Mouse (Mus musculus) limb, embryonic 13.5 days (tissue): ENCODE results near the gene Lrrc4b. TPM values are rescaled to one million over a fixed set of nuclear protein-coding genes. Genes with fewer than 3 reads are reported as not detected.

Source experiments
- ATAC-seq: fragments of 200-750 bp; cut with Nextera tagmentation; 2 replicates; pipeline ENCODE4 v1.8.0; 2017; ENCODE audit warnings: low read depth, moderate number of reproducible peaks, moderate TSS enrichment; ENCODE audit not compliant: low FRiP score
- H3K27ac ChIP-seq: fragments of 300-500 bp; sonication (generic); 2 replicates; pipeline ENCODE4 v1.5.1; 2015; ENCODE audit warnings: inconsistent platforms, mild to moderate bottlenecking, moderate library complexity
- H3K27me3 ChIP-seq: fragments of 300-500 bp; sonication (generic); 2 replicates; pipeline ENCODE4 v1.6.1; 2015; ENCODE audit warnings: mild to moderate bottlenecking, inconsistent platforms
- H3K36me3 ChIP-seq: fragments of 300-500 bp; sonication (generic); 2 replicates; pipeline ENCODE4 v1.6.1; 2015; ENCODE audit warnings: inconsistent platforms, mild to moderate bottlenecking, moderate library complexity
- H3K4me1 ChIP-seq: fragments of 300-500 bp; sonication (generic); 2 replicates; pipeline ENCODE4 v1.6.1; 2015; ENCODE audit warnings: inconsistent platforms
- H3K4me2 ChIP-seq: fragments of 300-500 bp; sonication (generic); replicated peaks from 2 replicates; pipeline ENCODE4 v1.6.1; 2015; ENCODE audit warnings: inconsistent platforms, mild to moderate bottlenecking, moderate library complexity
- H3K4me3 ChIP-seq: fragments of 300-500 bp; sonication (generic); 2 replicates; pipeline ENCODE4 v1.5.1; 2015; ENCODE audit warnings: moderate library complexity, mild to moderate bottlenecking, inconsistent platforms
- H3K9ac ChIP-seq: fragments of 300-500 bp; sonication (generic); 2 replicates; pipeline ENCODE4 v1.6.1; 2015; ENCODE audit warnings: mild to moderate bottlenecking, inconsistent platforms
- H3K9me3 ChIP-seq: fragments of 300-500 bp; sonication (generic); 2 replicates; pipeline ENCODE4 v1.6.1; 2016; ENCODE audit warnings: inconsistent platforms
- whole genome bisulfite sequencing: fragments of 180-500 bp; shearing (Covaris S2); methylation state at CpG from one replicate; pipeline ENCODE4 v1.1.7; 2015; 5-methylcytosine and 5-hydroxymethylcytosine counted together
- polyA plus RNA-seq: library from polyadenylated mRNA; unstranded; fragments of >200 nt; fragmentation: Nextera tagmentation; extraction: Ambion mirVana; gene quantifications from 2 replicates; pipeline ENCODE4 v1.2.1, GENCODE M21; 2015

Gene Lrrc4b
- polyA plus RNA-seq: 1.00 and 1.2 TPM in 2 replicates

DNA sequence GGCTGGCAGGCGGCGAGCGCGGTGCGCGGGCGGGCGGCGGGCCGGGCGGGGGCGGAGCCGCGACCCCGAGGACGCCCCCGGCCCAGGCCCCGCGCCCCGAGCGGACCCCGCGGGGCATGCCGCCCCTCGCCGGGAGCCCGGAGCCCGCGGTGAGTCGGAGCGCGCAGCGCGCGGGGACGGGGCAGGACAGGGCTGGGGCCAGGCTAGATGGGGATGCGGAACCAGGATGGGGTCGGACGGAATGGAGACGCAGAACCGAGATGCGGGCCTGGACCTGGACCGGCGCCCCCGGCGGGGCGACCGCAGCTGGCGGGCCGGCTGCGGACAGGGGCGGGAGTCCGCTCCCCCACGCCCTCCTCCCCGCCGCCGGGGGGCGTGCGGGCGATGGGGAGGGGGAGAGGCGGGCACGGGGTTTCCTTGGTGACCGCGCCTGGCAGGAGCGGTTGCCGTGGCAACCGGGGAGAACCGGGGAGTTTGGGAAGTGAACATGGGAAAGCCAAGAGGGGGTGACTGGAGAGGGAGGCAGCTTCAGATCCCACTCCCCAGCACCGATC is at the start of gene Lrrc4b:
TSS of gene Lrrc4b (plus strand) at position 51 of the 554 bp plus-strand sequence.
- H3K27me3 ChIP-seq: peaks cover 78% of the 10 kb centered on the region
- no peak within 1 kb of the TSS; the same call in 1 of the 2 replicates for H3K27ac ChIP-seq
- WGBS: under 1% methylated on average over 30 of the region's 69 CpGs
- ATAC-seq: 0 out of 2 replicates have a peak, but pooled peaks have one; percentile 17
- peak within 1 kb of the TSS; percentile 78 for H3K9ac ChIP-seq
- peaks cover 25% of the 10 kb centered on the region for H3K4me1 ChIP-seq
- no peaks in the 10 kb centered on the region for H3K9me3 ChIP-seq
- H3K4me2 ChIP-seq: peak within 1 kb of the TSS; percentile 81
- H3K4me3 ChIP-seq: peak within 1 kb of the TSS; percentile 64
- H3K36me3 ChIP-seq: no peaks in the 10 kb centered on the region

DNA sequence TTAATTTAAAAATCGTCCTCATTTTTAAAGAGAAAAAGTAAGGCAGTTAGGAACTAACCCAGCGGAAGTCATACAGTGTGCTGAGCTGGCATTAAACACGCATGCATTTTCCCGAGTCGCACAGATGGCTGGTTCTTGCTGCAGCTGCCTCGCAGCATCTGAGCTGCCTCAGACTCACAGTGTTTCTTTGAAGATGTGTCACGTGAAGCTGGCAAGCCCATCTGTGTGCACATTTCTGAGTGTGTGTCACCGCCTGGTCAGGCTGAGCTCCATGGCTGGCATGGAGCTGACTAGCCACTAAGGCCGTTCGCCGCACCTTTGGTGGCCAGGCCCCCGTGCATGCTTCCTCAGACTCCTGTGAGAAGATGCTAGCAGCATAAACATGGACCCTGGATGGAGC is 46.3 kb upstream of the Lrrc4b start:
- H3K4me3 ChIP-seq: no peak overlapping the region
- H3K27ac ChIP-seq: no peak overlapping the region
- H3K4me1 ChIP-seq: no peaks in the 10 kb centered on the region
- H3K4me2 ChIP-seq: no peak overlapping the region
- no peak for ATAC-seq
- no peak overlapping the region for H3K9ac ChIP-seq
- 77% methylated on average over 12 of the region's 12 CpGs for WGBS
- peaks cover 38% of the 10 kb centered on the region for H3K27me3 ChIP-seq
- H3K9me3 ChIP-seq: no peaks in the 10 kb centered on the region
- no peaks in the 10 kb centered on the region for H3K36me3 ChIP-seq

- Histone ChIP-seq H3K27me3 (peaks cover 46% of the 10 kb centered on the region), H3K4me1 (no peaks in the 10 kb centered on the region), H3K36me3 (no peaks in the 10 kb centered on the region), H3K4me3 (peak within 1 kb of the TSS; percentile 55), H3K9me3 (no peaks in the 10 kb centered on the region), H3K27ac (no peak within 1 kb of the TSS), H3K9ac (peak within 1 kb of the TSS; percentile 64), H3K4me2 (peak within 1 kb of the TSS; percentile 91)
- ATAC-seq: peak; percentile 88
- 1% methylated on average over 24 of the region's 33 CpGs for WGBS
These were observed 44.7 kb upstream of the Lrrc4b start, which contains the start of gene Syt3 for GRCm38 (mm10) chr7:44383980-44384715. TSS of gene Syt3 (plus strand) at chr7:44384102.

DNA sequence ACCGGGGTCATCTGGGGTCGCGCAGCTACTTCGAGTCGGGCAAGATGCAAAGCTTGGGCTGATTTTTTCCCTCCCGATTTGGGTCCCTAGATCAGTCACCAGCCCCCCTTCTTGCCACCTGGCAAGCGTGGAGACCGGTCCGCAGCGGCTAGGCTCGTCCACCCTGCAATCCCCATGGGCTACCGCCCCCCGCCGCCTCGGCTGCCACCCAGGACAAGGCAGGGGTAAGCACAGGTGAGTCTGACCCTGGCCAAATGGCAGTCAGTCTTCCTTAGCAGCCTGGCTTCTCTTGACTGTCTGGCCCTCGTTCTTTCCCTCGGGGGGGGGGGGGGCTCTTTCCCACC is 44.1 kb upstream of the Lrrc4b start:
- H3K27me3 ChIP-seq: peaks cover 46% of the 10 kb centered on the region
- peak overlapping the region; percentile 91 for H3K4me2 ChIP-seq
- ATAC-seq: peak; percentile 29; the same call in 1 of the 2 replicates
- no peaks in the 10 kb centered on the region for H3K9me3 ChIP-seq
- H3K36me3 ChIP-seq: no peaks in the 10 kb centered on the region
- peak overlapping the region; percentile 64; the same call in 1 of the 2 replicates for H3K9ac ChIP-seq
- 0% methylated on average over 17 of the region's 17 CpGs for WGBS
- no peak overlapping the region for H3K27ac ChIP-seq
- peak overlapping the region; percentile 55 for H3K4me3 ChIP-seq
- H3K4me1 ChIP-seq: no peaks in the 10 kb centered on the region

DNA sequence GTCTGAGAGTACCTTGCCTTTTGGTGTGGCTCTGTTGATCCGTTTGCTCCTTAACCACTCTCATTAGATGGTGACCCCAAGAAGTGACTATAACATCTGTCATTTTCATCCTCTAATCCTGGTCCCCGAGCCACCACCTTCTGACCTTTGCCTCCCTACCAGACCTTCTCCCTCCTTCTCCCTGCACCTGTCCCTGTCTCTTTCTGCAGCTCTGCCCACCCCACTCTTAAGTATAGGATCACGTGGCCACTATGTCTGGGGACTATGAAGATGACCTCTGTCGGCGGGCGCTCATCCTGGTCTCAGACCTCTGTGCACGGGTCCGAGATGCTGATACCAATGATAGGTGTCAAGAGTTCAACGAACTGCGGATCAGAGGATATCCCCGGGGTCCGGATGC is 43.1 kb upstream of the Lrrc4b start, which contains the start of gene 1700008O03Rik:
TSS of gene 1700008O03Rik (minus strand) at position 101 of the 400 bp plus-strand sequence.
- peak within 1 kb of the TSS; percentile 55 for H3K4me3 ChIP-seq
- no peak within 1 kb of the TSS for H3K27ac ChIP-seq
- H3K27me3 ChIP-seq: peaks cover 50% of the 10 kb centered on the region
- no peaks in the 10 kb centered on the region for H3K4me1 ChIP-seq
- no peak for ATAC-seq
- H3K9me3 ChIP-seq: no peaks in the 10 kb centered on the region
- H3K9ac ChIP-seq: peak within 1 kb of the TSS; percentile 64; the same call in 1 of the 2 replicates
- no peaks in the 10 kb centered on the region for H3K36me3 ChIP-seq
- 75% methylated on average over 12 of the region's 12 CpGs for WGBS
- peak within 1 kb of the TSS; percentile 91 for H3K4me2 ChIP-seq

DNA sequence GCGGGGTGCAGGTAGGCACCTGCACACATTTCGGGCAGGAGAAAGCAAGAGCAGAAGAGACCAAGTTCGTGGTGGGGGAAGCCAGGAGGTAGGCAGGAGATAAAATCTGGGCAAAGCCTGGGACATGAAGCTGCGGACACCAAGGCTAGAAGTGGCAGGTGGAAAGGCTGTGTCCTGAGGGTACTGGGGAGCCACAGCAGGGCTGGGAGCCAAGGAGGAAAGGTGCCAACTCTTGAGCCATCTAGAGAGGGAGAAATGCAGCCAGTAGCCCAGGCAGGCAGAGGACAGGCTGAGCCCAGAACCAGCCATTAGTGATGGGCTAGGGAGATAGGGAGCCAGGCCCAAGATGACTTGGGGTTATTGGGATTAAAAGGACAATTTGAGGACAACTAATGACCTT is 37.0 kb upstream of the Lrrc4b start:
- Histone ChIP-seq H3K4me1 (no peaks in the 10 kb centered on the region), H3K4me2 (no peak overlapping the region), H3K27ac (no peak overlapping the region), H3K27me3 (peaks cover 29% of the 10 kb centered on the region), H3K4me3 (no peak overlapping the region), H3K9me3 (no peaks in the 10 kb centered on the region), H3K9ac (no peak overlapping the region), H3K36me3 (no peaks in the 10 kb centered on the region)
- no peak for ATAC-seq
- WGBS: 77% methylated on average over 4 of the region's 4 CpGs

DNA sequence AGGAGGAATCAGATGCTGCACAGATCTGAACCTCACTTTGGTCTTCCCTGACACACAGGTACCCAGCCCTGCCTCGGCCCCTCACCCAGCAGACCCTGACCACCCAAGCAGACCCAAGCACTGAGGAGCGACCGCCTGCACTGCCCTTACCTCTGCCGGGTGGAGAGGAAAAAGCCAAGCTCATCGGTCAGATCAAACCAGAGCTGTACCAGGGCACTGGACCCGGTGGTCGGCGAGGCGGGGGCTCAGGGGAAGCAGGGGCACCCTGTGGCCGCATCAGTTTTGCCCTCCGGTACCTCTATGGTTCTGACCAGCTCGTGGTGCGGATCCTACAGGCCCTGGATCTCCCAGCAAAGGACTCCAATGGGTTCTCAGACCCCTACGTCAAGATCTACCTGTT is 36.5 kb upstream of the Lrrc4b start:
- no peaks in the 10 kb centered on the region for H3K9me3 ChIP-seq
- peaks cover 24% of the 10 kb centered on the region for H3K27me3 ChIP-seq
- H3K4me2 ChIP-seq: no peak overlapping the region
- H3K36me3 ChIP-seq: no peaks in the 10 kb centered on the region
- ATAC-seq: no peak
- whole genome bisulfite sequencing: 82% methylated on average over 14 of the region's 14 CpGs
- no peak overlapping the region for H3K27ac ChIP-seq
- H3K4me3 ChIP-seq: no peak overlapping the region
- H3K4me1 ChIP-seq: no peaks in the 10 kb centered on the region
- H3K9ac ChIP-seq: no peak overlapping the region

DNA sequence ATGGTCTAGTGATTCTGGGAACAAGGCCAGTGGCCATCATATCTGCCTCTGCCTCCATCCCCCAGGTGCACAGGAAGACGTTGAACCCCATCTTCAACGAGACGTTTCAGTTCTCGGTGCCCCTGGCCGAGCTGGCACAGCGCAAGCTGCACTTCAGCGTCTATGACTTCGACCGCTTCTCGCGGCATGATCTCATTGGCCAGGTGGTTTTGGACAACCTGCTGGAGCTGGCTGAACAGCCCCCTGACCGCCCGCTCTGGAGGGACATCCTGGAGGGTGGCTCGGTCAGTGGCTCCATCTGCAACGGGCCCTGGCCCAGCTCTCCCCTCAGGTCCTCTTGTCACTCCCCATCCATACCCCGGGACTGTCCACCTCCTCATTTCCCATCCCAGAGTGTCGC is 35.5 kb upstream of the Lrrc4b start:
- WGBS: 92% methylated on average over 17 of the region's 17 CpGs
- H3K27ac ChIP-seq: no peak overlapping the region
- ATAC-seq: no peak
- peaks cover 15% of the 10 kb centered on the region for H3K27me3 ChIP-seq
- H3K9ac ChIP-seq: no peak overlapping the region
- H3K4me1 ChIP-seq: no peaks in the 10 kb centered on the region
- no peaks in the 10 kb centered on the region for H3K36me3 ChIP-seq
- no peaks in the 10 kb centered on the region for H3K9me3 ChIP-seq
- H3K4me3 ChIP-seq: no peak overlapping the region
- H3K4me2 ChIP-seq: no peak overlapping the region

DNA sequence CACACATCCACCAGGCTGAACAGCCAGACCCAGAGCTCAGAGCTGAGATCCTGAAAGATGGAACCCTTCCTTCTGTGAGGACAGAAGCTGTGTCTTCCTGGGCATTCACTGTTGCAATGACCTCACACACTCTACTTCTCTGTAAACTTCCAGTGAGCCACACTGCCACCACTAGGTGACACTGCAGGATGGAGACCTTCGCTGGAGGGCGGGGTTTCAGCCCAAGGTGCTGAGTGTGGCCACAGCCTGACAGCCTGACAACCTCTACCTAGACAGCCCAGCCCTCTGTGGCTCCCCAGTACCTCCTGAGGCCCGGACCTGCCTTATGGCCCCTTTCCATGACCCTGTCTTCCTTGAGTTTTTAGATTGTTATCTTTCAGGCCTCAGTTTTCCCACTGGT is 30.2 kb upstream of the Lrrc4b start:
- Histone ChIP-seq H3K27me3 (peaks cover 22% of the 10 kb centered on the region), H3K4me1 (no peaks in the 10 kb centered on the region), H3K27ac (no peak overlapping the region), H3K4me2 (no peak overlapping the region), H3K9me3 (no peaks in the 10 kb centered on the region), H3K9ac (no peak overlapping the region), H3K4me3 (no peak overlapping the region), H3K36me3 (no peaks in the 10 kb centered on the region)
- ATAC-seq: peak; percentile 54
- 11% methylated on average over 3 of the region's 3 CpGs for WGBS

- no peak overlapping the region for H3K4me3 ChIP-seq
- H3K4me1 ChIP-seq: no peaks in the 10 kb centered on the region
- no peak overlapping the region for H3K27ac ChIP-seq
- H3K27me3 ChIP-seq: peaks cover 21% of the 10 kb centered on the region
- H3K36me3 ChIP-seq: no peaks in the 10 kb centered on the region
- H3K9me3 ChIP-seq: no peaks in the 10 kb centered on the region
- no peak for ATAC-seq
- 75% methylated on average over 6 of the region's 6 CpGs for WGBS
- no peak overlapping the region for H3K9ac ChIP-seq
- H3K4me2 ChIP-seq: no peak overlapping the region
These were observed 27.1 kb upstream of the Lrrc4b start for GRCm38 (mm10) chr7:44401673-44402072.

GRCm38 (mm10) chr7:44405346-44406014 is 23.3 kb upstream of the Lrrc4b start:
- Histone ChIP-seq H3K4me1 (no peaks in the 10 kb centered on the region), H3K4me2 (peak overlapping the region; percentile 64), H3K27me3 (peaks cover 33% of the 10 kb centered on the region), H3K9ac (peak overlapping the region; percentile 51; the same call in 1 of the 2 replicates), H3K4me3 (peak overlapping the region; percentile 45), H3K36me3 (no peaks in the 10 kb centered on the region), H3K27ac (peak overlapping the region; percentile 48; the same call in 1 of the 2 replicates), H3K9me3 (no peaks in the 10 kb centered on the region)
- WGBS: 2% methylated on average over 27 of the region's 27 CpGs
- ATAC-seq: peak; percentile 97

DNA sequence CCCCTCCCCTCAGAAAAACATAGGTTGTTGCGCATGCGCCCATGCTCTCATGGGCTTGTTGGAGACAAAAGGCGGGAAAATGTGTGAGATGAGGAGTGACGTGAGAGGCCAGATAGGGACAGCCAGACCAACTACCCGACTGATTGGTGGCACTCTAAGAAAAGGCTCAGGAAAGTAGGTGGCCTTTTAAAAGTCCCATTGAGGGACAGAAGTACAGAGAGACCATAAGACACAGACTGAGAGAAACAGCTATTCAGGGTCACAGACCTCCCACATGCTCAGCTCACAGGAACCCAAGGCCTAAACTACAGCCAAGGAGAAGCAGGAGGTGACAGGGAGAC is 22.8 kb upstream of the Lrrc4b start:
- no peaks in the 10 kb centered on the region for H3K9me3 ChIP-seq
- no peak for ATAC-seq
- H3K27ac ChIP-seq: no peak overlapping the region
- H3K27me3 ChIP-seq: peaks cover 28% of the 10 kb centered on the region
- no peaks in the 10 kb centered on the region for H3K4me1 ChIP-seq
- 2% methylated on average over 5 of the region's 5 CpGs for WGBS
- H3K9ac ChIP-seq: no peak overlapping the region
- H3K36me3 ChIP-seq: no peaks in the 10 kb centered on the region
- H3K4me3 ChIP-seq: peak overlapping the region; percentile 45; the same call in 1 of the 2 replicates
- H3K4me2 ChIP-seq: peak overlapping the region; percentile 64; the same call in 1 of the 2 replicates
